Mouse (Mus musculus) kidney, adult 2 months (tissue): ENCODE measurements around the gene Mrpl38. TPM values are rescaled to one million over a fixed set of nuclear protein-coding genes. Genes with fewer than 3 reads are reported as not detected.

Experiments
- DNase-seq: peaks from one replicate; pipeline ENCODE4 v3.0.0; 2021
- H3K27ac ChIP-seq: fragments of 200-500 bp; 2 replicates; pipeline ENCODE4 v1.5.1; 2012; ENCODE audit warnings: low read depth, low read length, control low read depth, inconsistent platforms; ENCODE audit not compliant: insufficient read depth
- H3K27me3 ChIP-seq: fragments of 200-500 bp; replicated peaks from 2 replicates; pipeline ENCODE4 v1.6.1; 2012; ENCODE audit warnings: mild to moderate bottlenecking, moderate library complexity, low read length, inconsistent platforms; ENCODE audit not compliant: control insufficient read depth, insufficient read depth
- H3K36me3 ChIP-seq: fragments of 200-500 bp; 2 replicates; pipeline ENCODE4 v1.6.1; 2012; ENCODE audit warnings: mild to moderate bottlenecking, moderate library complexity, low read length, inconsistent platforms; ENCODE audit not compliant: control insufficient read depth, insufficient read depth
- H3K4me1 ChIP-seq: fragments of 200-500 bp; 2 replicates; pipeline ENCODE4 v1.6.1; 2011; ENCODE audit warnings: low read length; ENCODE audit not compliant: control insufficient read depth, insufficient read depth
- H3K4me3 ChIP-seq: fragments of 200-500 bp; 2 replicates; pipeline ENCODE4 v1.5.1; 2011; ENCODE audit warnings: mild to moderate bottlenecking, low read depth, low read length, control low read depth; ENCODE audit not compliant: insufficient read depth
- CTCF ChIP-seq: fragments of 200-500 bp; conservative IDR thresholded peaks from 2 replicates; pipeline ENCODE4 v1.5.1; 2011; ENCODE audit warnings: low read depth, mild to moderate bottlenecking, control low read depth, low read length, moderate library complexity, mixed read lengths; ENCODE audit not compliant: insufficient read depth, insufficient read length
- POLR2A ChIP-seq: fragments of 200-500 bp; IDR thresholded peaks from one replicate; pipeline ENCODE4 v1.6.1; 2011; ENCODE audit warnings: low read depth, low read length, control low read depth
- WGBS: fragments of 180-500 bp; shearing (Covaris S2); methylation state at CpG from one replicate; pipeline ENCODE4 v1.1.7; 2018; 5-methylcytosine and 5-hydroxymethylcytosine counted together
- polyA plus RNA-seq: library from polyadenylated mRNA; depleted of rRNA; stranded (reverse); fragments of >200 nt; gene quantifications from 2 replicates; pipeline ENCODE4 v1.2.3, GENCODE M21; 2012; rRNA removed

Mrpl38 gene
- polyA plus RNA-seq = 69.9 and 70.7 TPM in 2 replicates

- under 1% methylated on average over 60 of the region's 60 CpGs for WGBS
- Histone ChIP-seq H3K4me1 (peaks cover 8% of the 10 kb centered on the region; the same call in 1 of the 2 replicates), H3K4me3 (peak within 1 kb of the TSS; percentile 80), H3K27ac (peak within 1 kb of the TSS; percentile 51), H3K27me3 (no peaks in the 10 kb centered on the region), H3K36me3 (no peaks in the 10 kb centered on the region)
- DNase-seq = peak; percentile 97
- TF ChIP-seq POLR2A (no peak), CTCF (peak; percentile 88)
Observed at GRCm38 (mm10) chr11:116138468-116139138, at the start of gene Mrpl38. TSS of gene Mrpl38 (minus strand) at chr11:116138868.

- DNase-seq = no peak
- no peaks in the 10 kb centered on the region; the same call in 1 of the 2 replicates for H3K4me1 ChIP-seq
- no peaks in the 10 kb centered on the region for H3K27me3 ChIP-seq
- TF ChIP-seq POLR2A = no peak
- no peak for TF ChIP-seq CTCF
- H3K4me3 ChIP-seq = no peak overlapping the region
- WGBS = 55% methylated on average over 11 of the region's 11 CpGs
- peaks cover 5% of the 10 kb centered on the region; the same call in 1 of the 2 replicates for H3K36me3 ChIP-seq
- H3K27ac ChIP-seq = no peak overlapping the region
Observed at GRCm38 (mm10) chr11:116187226-116187930, 48.7 kb upstream of the Mrpl38 start.

DNA sequence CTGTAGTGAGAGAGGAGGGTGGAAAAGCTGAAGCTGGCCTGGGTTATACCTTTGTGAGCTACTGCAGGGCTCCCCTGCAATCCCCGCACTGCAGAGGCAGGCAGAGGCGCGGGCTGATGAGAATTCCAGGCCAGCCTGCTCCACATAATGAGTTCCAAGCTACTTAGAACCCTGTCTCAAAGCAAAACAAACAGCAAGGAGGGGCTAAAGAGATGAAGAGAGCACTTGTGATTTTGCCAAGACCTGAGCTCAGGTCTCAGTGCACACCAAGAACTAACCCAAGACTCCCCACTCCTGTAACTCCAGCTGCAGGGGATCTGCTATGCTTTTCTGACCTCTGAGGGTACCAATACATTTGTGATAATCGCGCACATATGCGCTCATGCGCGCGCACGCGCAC, 47.7 kb upstream of the Mrpl38 start:
- H3K4me3 ChIP-seq = no peak overlapping the region
- no peaks in the 10 kb centered on the region; the same call in 1 of the 2 replicates for H3K4me1 ChIP-seq
- no peak for TF ChIP-seq POLR2A
- no peak for TF ChIP-seq CTCF
- H3K36me3 ChIP-seq = peaks cover 9% of the 10 kb centered on the region
- H3K27me3 ChIP-seq = no peaks in the 10 kb centered on the region
- WGBS = 84% methylated on average over 11 of the region's 11 CpGs
- no peak overlapping the region for H3K27ac ChIP-seq
- DNase-seq = no peak

- no peak overlapping the region for H3K27ac ChIP-seq
Observed at GRCm38 (mm10) chr11:116185836-116186235, 47.2 kb upstream of the Mrpl38 start.

DNA sequence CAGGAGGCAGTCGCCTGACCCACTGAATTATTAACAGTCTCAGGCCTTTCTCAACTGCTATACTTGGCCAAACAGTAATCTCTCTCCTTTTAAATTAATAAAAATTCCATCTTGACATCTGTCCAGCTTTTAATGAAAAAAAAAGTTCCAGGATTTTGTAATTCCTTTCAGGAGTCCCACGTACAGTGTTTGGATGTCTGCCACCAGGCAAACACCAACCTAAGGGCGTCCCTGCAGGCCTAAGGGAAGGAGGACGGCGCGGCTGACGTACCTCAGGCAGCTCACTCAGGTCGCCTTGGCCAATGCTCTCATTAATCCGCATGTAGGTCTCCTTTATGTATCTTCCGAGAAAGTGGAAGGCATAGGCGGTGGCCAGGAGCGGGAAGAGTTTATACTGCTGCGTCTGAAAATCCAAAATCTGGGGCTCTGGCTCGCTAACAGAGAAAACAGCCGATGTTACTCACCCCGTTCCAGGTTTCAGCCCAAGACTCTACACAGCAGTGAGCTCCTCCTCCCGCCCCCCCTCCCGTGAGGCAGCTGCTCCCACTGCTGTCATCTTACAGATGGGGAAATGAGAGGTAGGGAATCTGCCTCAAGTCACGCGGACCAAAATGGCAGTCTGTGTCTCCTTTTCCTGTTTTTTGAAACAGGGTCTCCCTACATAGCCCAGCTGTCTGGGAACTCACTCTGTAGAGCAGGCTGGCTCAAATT, 39.9 kb upstream of the Mrpl38 start:
- DNase-seq = peak; percentile 43
- WGBS = 65% methylated on average over 20 of the region's 20 CpGs
- Histone ChIP-seq H3K27ac (no peak overlapping the region), H3K4me3 (no peak overlapping the region), H3K4me1 (peaks cover 17% of the 10 kb centered on the region; the same call in 1 of the 2 replicates), H3K27me3 (no peaks in the 10 kb centered on the region), H3K36me3 (peaks cover 27% of the 10 kb centered on the region)
- TF ChIP-seq CTCF = no peak
- no peak for TF ChIP-seq POLR2A

More at GRCm38 (mm10) chr11:116185836-116186235, 47.2 kb upstream of the Mrpl38 start:
- Histone ChIP-seq H3K4me3 (no peak overlapping the region), H3K36me3 (peaks cover 9% of the 10 kb centered on the region), H3K27me3 (no peaks in the 10 kb centered on the region), H3K4me1 (no peaks in the 10 kb centered on the region; the same call in 1 of the 2 replicates)
- 80% methylated on average over 3 of the region's 3 CpGs for WGBS
- DNase-seq = no peak
- no peak for TF ChIP-seq POLR2A
- no peak for TF ChIP-seq CTCF

DNA sequence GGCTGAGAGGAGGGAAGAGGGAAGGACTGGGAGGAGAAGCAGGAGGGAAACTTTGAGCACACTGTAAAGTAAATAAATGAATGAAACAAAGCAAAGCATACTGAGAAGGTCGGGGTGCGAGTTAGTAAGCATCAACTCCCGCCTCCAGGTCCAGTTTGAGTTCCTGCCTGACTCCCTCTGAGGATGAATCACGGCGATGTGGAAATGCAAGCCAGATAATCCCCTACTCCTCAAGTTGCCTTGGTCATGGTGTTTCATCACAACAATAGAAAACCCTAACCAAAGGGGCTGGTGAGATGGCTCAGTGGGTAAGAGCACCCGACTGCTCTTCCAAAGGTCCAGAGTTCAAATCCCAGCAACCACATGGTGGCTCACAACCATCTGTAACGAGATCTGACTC, 37.3 kb upstream of the Mrpl38 start:
- Histone ChIP-seq H3K4me3 (no peak overlapping the region), H3K27me3 (no peaks in the 10 kb centered on the region), H3K36me3 (peaks cover 31% of the 10 kb centered on the region), H3K27ac (no peak overlapping the region; the same call in 1 of the 2 replicates), H3K4me1 (peaks cover 31% of the 10 kb centered on the region; the same call in 1 of the 2 replicates)
- DNase-seq = no peak
- 71% methylated on average over 7 of the region's 7 CpGs for WGBS
- no peak for TF ChIP-seq POLR2A
- no peak for TF ChIP-seq CTCF

DNA sequence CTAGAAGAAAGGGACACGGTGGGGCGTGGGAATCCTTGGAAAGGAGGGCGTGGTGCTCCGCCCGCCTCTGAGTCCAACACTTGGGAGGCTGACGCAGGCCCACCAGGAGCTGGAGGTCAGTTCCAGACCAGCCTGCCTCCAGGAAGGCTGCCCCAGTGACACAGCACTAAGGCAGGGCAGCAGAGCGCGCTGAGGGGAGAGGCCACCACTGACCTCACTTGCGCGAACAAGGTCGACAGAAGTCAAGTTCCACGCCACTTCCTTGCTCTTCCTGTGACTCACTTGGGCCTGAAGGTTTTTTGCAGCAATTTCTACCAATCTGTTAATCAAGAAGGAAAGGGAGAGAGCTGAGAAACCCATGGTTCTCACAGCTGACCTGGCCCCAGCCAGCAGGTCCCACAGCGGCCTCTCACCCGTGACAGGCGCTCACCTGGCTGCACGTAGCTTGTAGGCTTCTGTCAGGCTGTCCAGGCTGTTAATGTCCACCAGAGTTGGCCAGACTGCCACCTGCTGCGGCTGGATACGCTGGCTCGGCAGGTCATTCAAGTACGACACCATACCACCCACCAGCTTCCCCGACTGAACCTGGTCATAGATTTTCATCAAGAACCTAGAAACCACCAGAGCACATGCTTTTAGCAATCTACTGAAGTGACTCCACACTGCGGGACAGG, 36.2 kb upstream of the Mrpl38 start:
- DNase-seq = peak; percentile 89
- Histone ChIP-seq H3K27me3 (no peaks in the 10 kb centered on the region), H3K4me3 (no peak overlapping the region), H3K27ac (peak overlapping the region; percentile 89), H3K4me1 (peaks cover 36% of the 10 kb centered on the region; the same call in 1 of the 2 replicates), H3K36me3 (peaks cover 28% of the 10 kb centered on the region)
- 0 out of 2 replicates have a peak, but pooled peaks have one; percentile 0 for TF ChIP-seq CTCF
- TF ChIP-seq POLR2A = no peak
- 38% methylated on average over 22 of the region's 22 CpGs for WGBS
